Mouse (Mus musculus) kidney, postnatal 10 days (tissue): ENCODE measurements around the gene Rasgrp4.
"Not testable (repeated sequence)": the region's sequence is repeated elsewhere in the genome, so short reads cannot be mapped to it uniquely, and the experiment has no call there.

Experiments used
- DNase-seq: peaks from one replicate; pipeline ENCODE4 v3.0.0; 2021; ENCODE audit warnings: mixed read lengths

Gene Rasgrp4

GRCm38 (mm10) chr7:29134693-29135386 lies at the start of gene Rasgrp4:
Rasgrp4 (plus strand) TSS chr7:29134851.
- peak; percentile 68 for DNase-seq

GRCm38 (mm10) chr7:29085981-29086380 lies 48.7 kb upstream of the Rasgrp4 start:
- DNase-seq, result no peak

DNA sequence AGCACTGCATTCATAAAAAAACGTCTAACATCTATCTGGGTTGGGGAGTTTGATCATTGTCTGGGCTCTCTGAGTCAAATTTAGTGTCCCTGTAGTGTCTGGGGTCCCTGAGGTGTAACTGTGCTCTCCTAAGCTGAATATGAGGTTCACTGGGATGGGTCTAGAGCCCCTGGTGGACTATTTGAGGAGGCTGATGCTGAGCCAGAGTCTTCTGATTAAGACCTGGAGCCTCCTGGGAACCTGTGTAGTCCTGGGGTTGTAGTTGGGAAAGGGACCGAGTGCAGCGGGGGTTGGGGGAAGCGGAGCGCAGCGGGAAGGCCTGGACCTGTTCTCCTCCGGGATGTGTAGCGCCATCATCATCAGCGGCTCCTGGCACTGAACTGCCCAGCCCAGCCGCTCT lies 47.7 kb upstream of the Rasgrp4 start:
- no peak for DNase-seq

GRCm38 (mm10) chr7:29088817-29089216 lies 45.8 kb upstream of the Rasgrp4 start:
- DNase-seq, result no peak

GRCm38 (mm10) chr7:29097131-29097530 lies 37.5 kb upstream of the Rasgrp4 start:
- no peak for DNase-seq

DNA sequence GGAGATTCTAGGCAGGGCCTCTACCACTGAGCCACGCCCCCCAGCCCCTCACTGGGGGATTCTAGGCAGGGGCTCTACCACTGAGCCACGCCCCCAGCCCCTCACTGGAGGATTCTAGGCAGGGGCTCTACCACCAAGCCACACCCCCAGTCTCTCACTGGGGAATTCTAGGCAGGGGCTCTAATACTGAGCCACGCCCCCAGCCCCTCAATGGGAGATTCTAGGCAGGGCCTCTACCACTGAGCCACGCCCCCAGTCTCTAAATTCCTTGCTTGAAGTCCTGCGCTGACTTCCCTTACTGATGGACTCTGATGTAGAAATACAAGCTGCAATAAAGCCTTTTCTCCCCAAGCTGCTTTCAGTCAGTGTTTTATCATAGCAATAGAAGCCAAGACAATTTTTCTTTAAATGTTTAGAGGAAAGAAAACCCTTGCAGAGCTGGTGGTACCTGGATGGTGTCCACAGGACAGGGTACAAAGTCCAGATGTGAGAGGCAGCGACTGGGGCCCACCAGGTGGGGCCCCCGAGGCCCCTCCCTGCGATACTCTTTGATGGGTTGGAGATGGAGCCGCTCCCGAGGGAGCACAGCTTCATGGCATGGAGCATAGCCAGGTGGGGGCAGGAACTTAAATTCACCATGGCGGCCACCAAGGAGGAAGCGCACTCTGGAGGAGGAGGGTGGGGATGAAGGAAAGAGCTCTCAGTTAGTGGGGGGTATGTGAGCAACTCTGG lies 33.2 kb upstream of the Rasgrp4 start:
- DNase-seq, result no peak

- DNase-seq, result peak; percentile 80
Measured at GRCm38 (mm10) chr7:29108992-29109955, 25.4 kb upstream of the Rasgrp4 start.

GRCm38 (mm10) chr7:29118142-29118851 lies 16.4 kb upstream of the Rasgrp4 start:
- DNase-seq, result no peak

DNA sequence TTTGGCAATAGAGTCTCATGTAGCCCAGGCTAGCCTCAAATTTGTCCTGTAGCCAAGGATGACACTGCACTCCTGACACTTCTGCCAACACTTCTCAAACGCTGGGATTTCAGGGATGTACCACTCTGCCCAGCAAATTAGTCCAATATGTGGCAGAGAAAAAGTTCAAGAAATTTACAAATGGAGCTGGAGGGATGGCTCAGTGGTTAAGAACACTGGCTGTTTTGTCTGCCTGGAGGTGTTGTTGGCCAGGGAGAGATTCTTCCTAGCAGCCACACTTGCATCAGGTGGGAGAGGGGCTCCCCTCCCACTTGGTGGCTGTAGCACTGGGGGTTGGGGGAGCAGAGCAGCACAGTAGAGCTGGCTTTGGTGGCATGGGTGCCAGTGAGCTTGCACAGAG lies 15.1 kb upstream of the Rasgrp4 start:
- no peak for DNase-seq

- DNase-seq, result no peak
Measured at GRCm38 (mm10) chr7:29122821-29123220, 11.8 kb upstream of the Rasgrp4 start.

DNA sequence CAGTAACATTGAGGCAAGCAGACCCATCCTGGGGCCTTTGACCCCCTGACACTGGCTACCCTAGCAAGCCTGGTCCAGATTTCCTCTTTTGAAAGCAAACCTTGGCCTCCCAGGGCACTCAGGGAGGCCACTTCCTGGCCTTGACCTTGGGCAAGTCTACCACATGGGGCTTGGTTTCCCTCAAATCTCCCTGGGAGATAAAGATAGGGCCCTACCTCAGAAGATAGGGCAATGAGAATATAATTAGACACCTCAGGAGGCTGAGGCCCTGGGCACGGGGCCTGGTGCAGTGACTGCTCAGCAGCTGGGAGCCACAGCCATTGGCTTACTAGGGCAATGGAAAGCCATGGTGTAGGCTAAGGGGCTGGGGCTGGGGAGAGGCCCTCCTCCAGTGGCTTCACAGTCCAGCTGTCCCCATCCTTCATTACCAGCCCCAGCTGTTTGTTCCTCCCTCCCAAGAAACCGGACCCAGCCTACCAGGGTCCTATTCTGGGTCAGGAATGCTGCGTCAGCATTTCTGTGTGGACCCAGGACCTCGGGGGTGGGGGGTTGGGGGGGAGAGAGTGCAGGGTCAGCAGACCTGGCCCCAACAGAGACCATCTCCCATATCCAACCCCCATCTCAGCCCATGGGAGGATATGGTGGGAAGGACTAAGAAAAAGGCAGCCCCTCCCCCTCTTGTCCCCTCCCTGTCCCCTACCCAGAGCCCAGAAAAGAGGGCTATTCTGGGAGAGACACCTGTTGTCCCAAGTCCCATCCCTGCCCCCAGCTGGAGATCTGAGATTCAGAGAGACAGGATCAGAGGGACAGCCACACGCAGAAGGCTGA lies 10.9 kb upstream of the Rasgrp4 start:
- DNase-seq, result no peak

GRCm38 (mm10) chr7:29124970-29125369 lies 9.7 kb upstream of the Rasgrp4 start, which contains the start of gene Ryr1:
Ryr1 (minus strand) TSS chr7:29125179.
- DNase-seq, result peak; percentile 72

DNA sequence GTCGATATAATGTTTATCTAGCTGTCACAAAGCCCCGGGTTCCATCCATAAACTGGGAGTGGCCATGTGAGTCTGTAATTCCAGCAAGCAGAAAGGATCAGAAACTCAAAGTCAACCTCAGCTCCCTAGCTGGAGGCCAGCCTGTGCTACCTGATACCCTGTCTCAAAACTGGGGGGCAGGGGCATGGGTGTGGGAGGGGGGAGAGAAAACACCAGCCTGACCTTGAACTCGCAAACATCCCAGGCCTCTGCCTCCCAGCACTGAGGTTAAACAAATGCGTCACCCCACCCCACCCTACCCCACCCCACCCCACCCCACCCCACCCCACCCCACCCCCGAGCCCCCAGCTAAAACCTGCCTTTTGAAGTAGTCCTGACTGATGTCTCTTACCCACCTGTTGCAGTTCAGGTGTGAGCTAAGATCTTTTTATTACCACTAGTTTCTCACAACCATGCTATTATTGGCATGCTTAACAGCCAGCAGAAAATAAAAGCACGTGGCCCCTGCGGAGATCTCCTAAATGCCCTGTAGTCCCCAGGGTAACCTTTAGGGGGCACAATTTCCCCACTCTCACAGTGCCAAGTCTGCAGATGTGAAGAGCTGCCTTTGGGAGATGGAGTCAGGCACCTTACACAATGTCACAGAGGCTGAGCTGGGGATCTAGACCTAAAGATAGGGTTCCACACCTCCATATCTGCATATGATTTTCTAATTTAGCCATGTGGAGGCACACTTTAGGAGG lies 8.3 kb upstream of the Rasgrp4 start:
- peak; percentile 73 for DNase-seq

DNA sequence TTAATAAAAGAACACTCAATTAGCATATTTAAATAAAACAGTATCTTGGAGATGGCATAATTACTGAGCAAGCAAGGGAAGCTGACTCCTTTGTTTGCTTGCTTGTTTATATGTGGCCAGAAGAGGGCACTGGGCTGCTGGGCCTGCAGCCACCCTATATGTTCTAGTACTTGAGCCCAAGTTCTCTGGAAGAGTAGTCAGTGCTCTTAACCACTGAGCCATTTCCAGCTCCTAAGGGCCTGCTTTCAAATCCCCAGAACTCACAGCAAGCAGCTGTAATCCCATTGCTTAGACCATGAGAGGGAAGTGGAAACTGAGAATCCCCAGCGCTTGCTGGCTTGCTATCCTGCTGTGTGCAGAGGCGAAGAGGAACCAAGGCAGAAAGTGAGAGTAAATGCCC lies 5.9 kb upstream of the Rasgrp4 start:
- DNase-seq, result peak; percentile 44

- no peak for DNase-seq
Measured at GRCm38 (mm10) chr7:29134230-29134629, 421 bp upstream of the Rasgrp4 start.

GRCm38 (mm10) chr7:29137429-29137828 lies 2.8 kb downstream of the Rasgrp4 start:
- DNase-seq, result peak; percentile 39

DNA sequence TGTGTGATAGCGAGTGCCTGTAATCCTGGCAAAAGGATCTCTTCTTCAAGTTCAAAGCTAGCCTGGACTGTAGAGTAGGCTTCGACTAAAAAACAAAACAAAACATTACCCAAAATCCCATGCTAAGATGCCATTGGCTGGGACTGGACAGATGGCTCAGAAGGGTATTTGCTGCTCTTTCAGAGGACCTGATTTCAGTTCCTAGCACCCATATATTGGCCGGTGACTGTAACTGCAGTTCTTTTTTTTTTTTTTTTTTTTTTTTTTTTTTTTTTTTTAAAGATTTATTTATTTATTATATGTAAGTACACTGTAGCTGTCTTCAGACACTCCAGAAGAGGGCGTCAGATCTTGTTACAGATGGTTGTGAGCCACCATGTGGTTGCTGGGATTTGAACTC lies 4.6 kb downstream of the Rasgrp4 start:
- DNase-seq, result not testable (repeated sequence)

DNA sequence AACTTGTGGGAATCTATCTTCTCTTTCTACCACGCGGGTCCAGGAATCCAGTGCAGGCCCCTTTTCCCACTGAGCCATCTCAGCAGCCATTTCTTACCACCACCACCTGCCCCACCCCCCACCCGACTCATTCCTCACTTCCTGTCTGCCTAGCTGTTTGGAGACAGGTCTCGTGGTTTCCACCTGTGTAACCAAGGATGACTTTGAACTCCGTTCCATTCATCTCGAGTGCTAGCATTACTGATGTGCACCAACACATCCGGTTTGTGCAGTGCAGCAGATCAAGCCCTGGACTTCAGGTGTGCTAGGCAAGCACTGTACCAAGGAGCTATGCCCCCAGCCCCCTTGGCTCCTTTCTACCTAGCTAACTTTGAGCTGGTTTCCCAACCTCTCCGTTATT lies 6.8 kb downstream of the Rasgrp4 start:
- no peak for DNase-seq

- DNase-seq, result no peak
Measured at GRCm38 (mm10) chr7:29144006-29144405, 9.4 kb downstream of the Rasgrp4 start.

GRCm38 (mm10) chr7:29146625-29147367 lies 12.1 kb downstream of the Rasgrp4 start:
- DNase-seq, result no peak
